Mouse (Mus musculus) layer of hippocampus, adult 6 months (tissue): ENCODE results near the gene Gm21310. TPM values are rescaled to one million over a fixed set of nuclear protein-coding genes. Genes with fewer than 3 reads are reported as not detected.

Source experiments
- long read RNA-seq, 2 experiments: library from polyadenylated mRNA; unstranded; transcript quantifications; one replicate each; pipeline ENCODE4 v2.0.0; 2019 to 2020
- polyA plus RNA-seq: library from polyadenylated mRNA; unstranded; fragments of <200 nt; fragmentation: Nextera tagmentation; gene quantifications from 2 replicates; pipeline ENCODE4 v1.2.3, GENCODE M21; 2021

Gene Gm21310
- polyA plus RNA-seq, result not detected in 2 replicates
- long read RNA-seq, experiment 1, result 0 reads
- long read RNA-seq, experiment 2, result 0 reads

GRCm38 (mm10) chrY:10147083-10147482 lies at the start of gene Gm21310:
TSS of gene Gm21310 (minus strand) at chrY:10147183.

Other genes with a start within 250 kb of the Gm21310 start
- gene Gm20834, start 177.4 kb upstream of the Gm21310 start, polyA plus RNA-seq, result not detected in 2 replicates